Mouse (Mus musculus) midbrain, postnatal 0 days (tissue): ENCODE measurements around the gene Sh3pxd2b. TPM values are rescaled to one million over a fixed set of nuclear protein-coding genes. Genes with fewer than 3 reads are reported as not detected.

Experiments used
- ATAC-seq: fragments of 200-750 bp; cut with Nextera tagmentation; 2 replicates; pipeline ENCODE4 v1.8.0; 2017; ENCODE audit warnings: moderate number of reproducible peaks, mild to moderate bottlenecking, moderate TSS enrichment, moderate library complexity; ENCODE audit not compliant: low FRiP score
- DNase-seq: peaks from one replicate; pipeline ENCODE4 v3.0.0-alpha.2; 2015; ENCODE audit warnings: low spot score
- H3K27ac ChIP-seq: fragments of 300-500 bp; sonication (generic); 2 replicates; pipeline ENCODE4 v1.5.1; 2014; ENCODE audit warnings: low read depth, mild to moderate bottlenecking, low read length, mixed read lengths
- H3K27me3 ChIP-seq: fragments of 300-500 bp; sonication (generic); 2 replicates; pipeline ENCODE4 v1.6.1; 2014; ENCODE audit warnings: low read length, control low read depth, mixed read lengths; ENCODE audit not compliant: insufficient read depth
- H3K36me3 ChIP-seq: fragments of 300-500 bp; sonication (generic); 2 replicates; pipeline ENCODE4 v1.6.1; 2014; ENCODE audit warnings: low read length, control low read depth, mixed read lengths; ENCODE audit not compliant: insufficient read depth
- H3K4me1 ChIP-seq: fragments of 300-500 bp; sonication (generic); 2 replicates; pipeline ENCODE4 v1.6.1; 2014; ENCODE audit warnings: mild to moderate bottlenecking, control low read depth, antibody characterized with exemption, low read length, mixed read lengths; ENCODE audit not compliant: insufficient read depth
- H3K4me2 ChIP-seq: fragments of 300-500 bp; sonication (generic); 2 replicates; pipeline ENCODE4 v1.6.1; 2014; ENCODE audit warnings: low read depth, mild to moderate bottlenecking, low read length, mixed read lengths; ENCODE audit not compliant: poor library complexity, severe bottlenecking
- H3K4me3 ChIP-seq: fragments of 300-500 bp; sonication (generic); 2 replicates; pipeline ENCODE4 v1.5.1; 2014; ENCODE audit warnings: low read depth, mild to moderate bottlenecking, low read length, moderate library complexity
- H3K9ac ChIP-seq: fragments of 300-500 bp; sonication (generic); replicated peaks from 2 replicates; pipeline ENCODE4 v1.6.1; 2014; ENCODE audit warnings: mild to moderate bottlenecking, low read length, moderate library complexity, mixed read lengths; ENCODE audit not compliant: poor library complexity, severe bottlenecking
- H3K9me3 ChIP-seq: fragments of 300-500 bp; sonication (generic); 2 replicates; pipeline ENCODE4 v1.6.1; 2016; ENCODE audit warnings: low read length, control low read depth
- CTCF ChIP-seq: IDR thresholded peaks from 2 replicates; pipeline ENCODE4 v1.5.1; 2016; ENCODE audit warnings: antibody characterized with exemption, mild to moderate bottlenecking
- WGBS: fragments of 180-500 bp; shearing (Covaris S2); extraction: QIAGEN DNeasy Blood & Tissue Kit; methylation state at CpG from one replicate; pipeline ENCODE4 v1.1.7; 2014; 5-methylcytosine and 5-hydroxymethylcytosine counted together
- polyA plus RNA-seq: library from polyadenylated mRNA; unstranded; fragments of >200 nt; fragmentation: Nextera tagmentation; extraction: Ambion mirVana; gene quantifications from 2 replicates; pipeline ENCODE4 v1.2.1, GENCODE M21; 2015
- total RNA-seq: library from RNA; depleted of rRNA; stranded (reverse); fragments of >200 nt; gene quantifications from 2 replicates; pipeline ENCODE4 v1.2.3, GENCODE M21; 2014

Sh3pxd2b gene
- total and polyA plus RNA-seq, 2 experiments from 2014 or later, result 8.7 to 47.5 TPM

DNA sequence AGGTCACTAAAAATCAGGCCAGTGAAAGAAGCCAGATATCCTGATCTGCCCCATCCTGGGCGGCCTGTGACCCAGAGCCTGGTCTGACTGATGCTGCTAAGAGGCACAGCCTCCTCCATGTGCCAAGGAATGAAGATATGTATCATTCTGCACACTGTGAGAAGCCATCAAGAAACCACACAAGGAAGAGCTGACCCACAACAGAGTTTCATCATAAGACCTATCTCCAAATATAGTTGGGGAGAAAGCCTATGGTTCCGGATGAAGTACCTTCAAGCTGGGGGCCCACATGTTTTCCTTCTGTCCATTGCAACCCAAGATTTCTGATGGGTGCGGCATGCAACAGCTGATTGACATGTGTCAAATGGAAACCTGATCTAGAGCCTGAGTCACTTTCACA is 31.6 kb upstream of the Sh3pxd2b start:
- no peak for TF ChIP-seq CTCF
- H3K27me3 ChIP-seq, result no peaks in the 10 kb centered on the region
- ATAC-seq, result no peak
- H3K9me3 ChIP-seq, result no peaks in the 10 kb centered on the region
- H3K4me3 ChIP-seq, result no peak overlapping the region
- no peak overlapping the region for H3K27ac ChIP-seq
- H3K4me2 ChIP-seq, result no peak overlapping the region
- no peak overlapping the region for H3K9ac ChIP-seq
- no peak for DNase-seq
- no peaks in the 10 kb centered on the region for H3K4me1 ChIP-seq
- WGBS, result 84% methylated on average over 3 of the region's 3 CpGs
- no peaks in the 10 kb centered on the region for H3K36me3 ChIP-seq

DNA sequence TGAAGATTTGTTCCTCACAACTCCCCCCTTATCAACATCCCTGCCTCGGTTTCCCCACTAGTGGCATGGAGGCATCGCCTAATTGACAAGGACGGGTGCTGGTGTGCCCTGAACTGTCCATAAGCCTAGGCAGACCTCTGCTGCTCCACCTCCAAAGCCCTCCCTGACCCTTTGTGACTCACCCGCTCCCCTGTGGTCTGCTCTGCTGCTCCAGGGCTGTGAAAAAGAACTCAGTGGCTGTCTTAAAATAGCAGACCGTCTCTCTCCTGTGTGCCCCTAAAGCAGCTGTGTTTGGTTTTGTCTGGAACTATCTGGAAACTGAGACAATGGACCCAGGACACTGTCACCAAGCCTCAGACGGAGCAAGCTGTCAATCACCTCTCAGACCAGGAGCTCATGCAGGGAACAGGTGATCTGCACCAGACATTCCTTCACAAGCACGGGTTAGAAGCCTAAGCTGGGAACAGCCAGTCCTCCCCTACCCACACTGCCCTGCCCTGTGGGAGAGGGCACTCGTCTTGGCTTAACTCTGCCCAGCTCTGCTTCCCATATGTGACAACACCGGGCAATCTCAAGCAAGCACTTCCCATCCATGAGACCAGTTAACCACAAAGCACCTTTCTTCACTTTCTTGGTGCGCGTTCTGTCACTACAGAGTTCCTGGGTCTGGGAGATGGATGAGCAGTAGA is 27.0 kb upstream of the Sh3pxd2b start:
- TF ChIP-seq CTCF, result no peak
- H3K4me1 ChIP-seq, result no peaks in the 10 kb centered on the region
- no peaks in the 10 kb centered on the region for H3K27me3 ChIP-seq
- H3K4me3 ChIP-seq, result no peak overlapping the region
- no peak overlapping the region for H3K27ac ChIP-seq
- ATAC-seq (no peak), DNase-seq (no peak)
- H3K4me2 ChIP-seq, result no peak overlapping the region
- no peak overlapping the region for H3K9ac ChIP-seq
- no peaks in the 10 kb centered on the region for H3K36me3 ChIP-seq
- no peaks in the 10 kb centered on the region for H3K9me3 ChIP-seq
- 60% methylated on average over 11 of the region's 11 CpGs for WGBS

DNA sequence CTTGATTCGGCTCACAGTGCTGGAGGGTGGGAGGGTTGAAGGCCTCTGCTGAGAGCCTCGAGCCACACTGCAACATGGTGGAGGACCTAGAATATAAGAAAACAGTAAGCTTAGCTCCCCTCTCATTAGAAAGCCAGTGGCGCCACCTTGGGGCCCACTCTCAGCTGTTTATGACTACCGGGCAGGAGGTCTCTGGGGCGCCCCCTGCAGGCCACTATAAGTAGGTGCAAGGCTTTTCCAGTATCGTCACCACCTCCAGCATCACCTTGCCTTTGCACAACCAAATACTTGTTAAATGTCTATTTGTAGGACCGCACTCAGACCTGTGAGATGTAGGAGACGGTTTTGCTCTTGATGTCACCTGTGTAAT is 26.4 kb upstream of the Sh3pxd2b start:
- peak; percentile 75 for DNase-seq
- Histone ChIP-seq H3K4me2 (no peak overlapping the region), H3K9ac (no peak overlapping the region), H3K4me3 (no peak overlapping the region), H3K9me3 (no peaks in the 10 kb centered on the region), H3K27me3 (no peaks in the 10 kb centered on the region), H3K27ac (no peak overlapping the region), H3K4me1 (no peaks in the 10 kb centered on the region), H3K36me3 (no peaks in the 10 kb centered on the region)
- ATAC-seq, result no peak
- peak; percentile 79 for TF ChIP-seq CTCF
- WGBS, result 43% methylated on average over 8 of the region's 8 CpGs

DNA sequence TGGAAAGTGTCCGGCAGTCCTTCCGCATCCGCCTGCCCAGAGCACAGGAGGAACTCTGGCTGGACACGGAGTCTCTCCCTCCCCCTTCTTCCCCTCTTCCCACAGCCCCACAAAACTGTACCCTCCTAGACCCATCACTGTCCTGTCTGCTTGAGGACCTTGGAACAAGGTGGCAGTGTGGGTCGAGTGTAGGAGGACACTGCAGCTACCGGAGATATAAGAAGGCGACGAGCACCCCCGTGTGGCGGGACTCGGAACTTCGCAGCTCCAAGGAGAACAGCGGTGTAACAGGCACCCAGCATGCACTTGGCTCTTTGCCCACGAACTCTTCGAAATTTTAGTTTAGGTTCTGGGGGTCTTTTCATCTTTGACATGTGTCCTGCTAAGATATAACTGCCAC is 23.0 kb upstream of the Sh3pxd2b start:
- H3K9ac ChIP-seq, result no peak overlapping the region
- whole genome bisulfite sequencing, result 12% methylated on average over 15 of the region's 15 CpGs
- ATAC-seq, result peak; percentile 84

DNA sequence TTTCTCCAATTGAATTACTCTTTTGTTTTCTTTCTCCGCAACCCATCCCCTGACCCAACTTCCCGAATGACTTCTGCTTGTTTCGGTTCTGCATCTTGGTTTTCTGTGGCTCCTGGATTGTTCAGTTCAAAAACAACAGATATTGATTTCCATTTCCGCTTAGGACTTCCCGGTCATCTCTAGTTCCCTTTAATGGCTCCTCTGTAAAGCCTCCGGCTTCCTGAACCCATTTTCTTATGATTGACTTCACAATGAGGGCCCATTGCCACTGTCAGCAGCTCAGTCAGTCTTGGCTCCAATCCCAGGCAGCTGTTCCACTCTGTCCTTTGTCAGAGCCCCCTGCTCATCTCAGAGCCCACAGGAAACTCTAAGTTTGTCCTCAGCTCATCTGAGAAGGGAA is 16.5 kb upstream of the Sh3pxd2b start:
- H3K4me3 ChIP-seq, result no peak overlapping the region
- 48% methylated on average over 6 of the region's 6 CpGs for WGBS
- TF ChIP-seq CTCF, result no peak
- H3K27me3 ChIP-seq, result no peaks in the 10 kb centered on the region
- DNase-seq (peak; percentile 57), ATAC-seq (no peak)
- H3K4me1 ChIP-seq, result no peaks in the 10 kb centered on the region
- H3K9ac ChIP-seq, result no peak overlapping the region
- no peaks in the 10 kb centered on the region for H3K9me3 ChIP-seq
- no peak overlapping the region for H3K4me2 ChIP-seq
- H3K27ac ChIP-seq, result no peak overlapping the region
- no peaks in the 10 kb centered on the region for H3K36me3 ChIP-seq

More for the DNA sequence above, 23.0 kb upstream of the Sh3pxd2b start:
- H3K9me3 ChIP-seq, result no peaks in the 10 kb centered on the region
- peak; percentile 91 for DNase-seq
- no peak overlapping the region for H3K4me3 ChIP-seq
- peak; percentile 91 for TF ChIP-seq CTCF
- H3K27ac ChIP-seq, result no peak overlapping the region
- H3K4me2 ChIP-seq, result no peak overlapping the region; the same call in 1 of the 2 replicates
- H3K4me1 ChIP-seq, result no peaks in the 10 kb centered on the region
- no peaks in the 10 kb centered on the region for H3K27me3 ChIP-seq
- no peaks in the 10 kb centered on the region for H3K36me3 ChIP-seq

DNA sequence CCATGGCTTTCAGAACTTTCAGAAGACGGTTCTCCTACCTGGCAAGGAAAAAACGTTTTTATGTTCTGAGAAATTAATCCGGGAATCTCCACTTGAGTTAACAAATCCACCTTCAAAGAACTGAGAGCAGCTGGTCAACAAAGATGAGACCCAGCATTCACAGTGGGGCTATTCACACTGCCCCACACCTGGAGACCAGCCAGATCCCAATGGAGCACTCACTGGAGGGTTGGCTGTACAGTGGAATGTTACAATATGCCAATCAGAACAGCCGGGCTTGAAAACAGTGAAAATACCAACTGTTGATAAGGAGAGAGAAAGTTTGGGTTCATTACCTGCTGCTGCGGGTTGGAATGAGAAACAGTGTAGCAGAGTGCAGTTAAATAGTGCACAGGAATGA is 15.8 kb upstream of the Sh3pxd2b start:
- Histone ChIP-seq H3K9ac (no peak overlapping the region), H3K9me3 (no peaks in the 10 kb centered on the region), H3K4me2 (no peak overlapping the region), H3K27me3 (no peaks in the 10 kb centered on the region), H3K4me1 (no peaks in the 10 kb centered on the region), H3K36me3 (no peaks in the 10 kb centered on the region), H3K27ac (no peak overlapping the region), H3K4me3 (no peak overlapping the region)
- 60% methylated on average over 5 of the region's 5 CpGs for WGBS
- ATAC-seq, result no peak
- peak; percentile 37 for DNase-seq
- TF ChIP-seq CTCF, result no peak
